In the genomic region with DNA sequence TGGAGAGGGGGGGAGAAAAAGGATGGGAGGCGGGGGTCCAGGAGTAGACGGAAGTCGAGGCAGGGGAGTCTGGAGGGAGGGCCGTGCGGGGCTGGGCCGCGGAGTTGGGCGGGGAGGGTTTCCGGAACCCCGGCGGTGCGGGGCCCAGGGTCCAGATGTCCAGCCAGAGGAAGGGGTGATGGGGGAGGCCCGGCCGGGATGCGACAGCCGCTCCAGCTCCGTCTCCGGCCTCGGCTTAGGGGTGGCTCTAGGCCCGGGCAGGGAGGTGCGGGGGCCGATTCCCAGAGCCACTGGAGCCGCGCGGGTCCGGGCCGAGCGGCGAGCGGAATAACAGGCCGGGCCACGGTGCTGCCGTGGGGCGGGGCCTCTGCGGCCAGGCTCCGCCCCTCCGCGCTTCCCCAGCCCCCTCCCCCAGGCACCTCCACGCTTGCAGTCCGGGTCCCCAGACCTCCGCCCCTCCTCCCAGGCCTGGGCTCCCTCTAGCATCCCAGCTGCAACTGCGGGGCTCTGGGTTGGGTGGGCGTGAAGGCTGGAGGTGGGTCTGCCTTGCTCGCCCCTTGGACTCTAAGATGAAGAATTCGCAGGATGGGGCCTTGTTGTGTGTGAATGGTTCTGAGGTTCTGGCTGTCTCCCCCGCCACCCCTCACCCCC, we compare ENCODE assay signal across 8 mouse cellular contexts. TPM values are rescaled to one million over a fixed set of nuclear protein-coding genes. Genes with fewer than 3 reads are reported as not detected.
A peak's percentile ranks its signal among the peaks of the same experiment; 100 is the strongest.
DNase-seq lines count a peak whose midpoint lies in the region; ATAC-seq and TF ChIP-seq lines count a peak whose summit lies in the region.

No protein-coding gene starts in this region.

- H3K36me3 ChIP-seq in embryonic facial prominence, embryonic 11.5 days (replicated peaks; ENCODE audit: control insufficient read depth, insufficient read depth, low read depth, low read length): no peaks in the 10 kb centered on the region; the same call in 1 of the 2 replicates
- H3K36me3 ChIP-seq in heart, embryonic 12.5 days: peaks cover 25% of the 10 kb centered on the region
- H3K36me3 ChIP-seq in midbrain, embryonic 10.5 days: peaks cover 53% of the 10 kb centered on the region

- H3K4me3 ChIP-seq in layer of hippocampus, adult 2 months: peak overlapping the region; percentile 67
- H3K4me3 ChIP-seq in embryonic facial prominence, embryonic 11.5 days (ENCODE audit: low read depth, low read length): peak overlapping the region; percentile 76
- H3K4me3 ChIP-seq in heart, embryonic 12.5 days: peak overlapping the region; percentile 81
- H3K4me3 ChIP-seq in midbrain, embryonic 10.5 days: peak overlapping the region; percentile 90

- H3K27ac ChIP-seq in layer of hippocampus, adult 2 months: peak overlapping the region; percentile 94
- peak overlapping the region; percentile 84 for H3K27ac ChIP-seq in embryonic facial prominence, embryonic 11.5 days (replicated peaks; ENCODE audit: low read depth, low read length)
- peak overlapping the region; percentile 56 for H3K27ac ChIP-seq in heart, embryonic 12.5 days (ENCODE audit: poor library complexity, severe bottlenecking)
- H3K27ac ChIP-seq in midbrain, embryonic 10.5 days (replicated peaks): peak overlapping the region; percentile 96

- H3K9ac ChIP-seq in embryonic facial prominence, embryonic 11.5 days (replicated peaks; ENCODE audit: low read length): peak overlapping the region; percentile 89
- H3K9ac ChIP-seq in heart, embryonic 12.5 days: peak overlapping the region; percentile 83

- ATAC-seq in embryonic facial prominence, embryonic 11.5 days (replicated peaks; ENCODE audit: insufficient number of reproducible peaks, low FRiP score, low TSS enrichment, low read depth): peak; percentile 87
- peak; percentile 88 for ATAC-seq in heart, embryonic 12.5 days (ENCODE audit: insufficient number of reproducible peaks, low FRiP score)

- H3K27me3 ChIP-seq in embryonic facial prominence, embryonic 11.5 days (ENCODE audit: control insufficient read depth, insufficient read depth, low read length): no peaks in the 10 kb centered on the region
- H3K27me3 ChIP-seq in heart, embryonic 12.5 days (replicated peaks): peaks cover 20% of the 10 kb centered on the region
- peaks cover 31% of the 10 kb centered on the region for H3K27me3 ChIP-seq in midbrain, embryonic 10.5 days (ENCODE audit: low read depth, poor library complexity, severe bottlenecking)

- peaks cover 6% of the 10 kb centered on the region for H3K4me1 ChIP-seq in embryonic facial prominence, embryonic 11.5 days (ENCODE audit: control insufficient read depth, insufficient read depth, low read length)
- peaks cover 45% of the 10 kb centered on the region for H3K4me1 ChIP-seq in heart, embryonic 12.5 days (replicated peaks)
- peaks cover 81% of the 10 kb centered on the region for H3K4me1 ChIP-seq in midbrain, embryonic 10.5 days

- H3K9me3 ChIP-seq in embryonic facial prominence, embryonic 11.5 days (replicated peaks; ENCODE audit: control insufficient read depth, low read length): no peaks in the 10 kb centered on the region
- H3K9me3 ChIP-seq in heart, embryonic 12.5 days (replicated peaks): 0 out of 2 replicates have a peak, but pooled peaks cover 3% of the 10 kb centered on the region
- H3K9me3 ChIP-seq in midbrain, embryonic 10.5 days (replicated peaks): no peaks in the 10 kb centered on the region

- DNase-seq in layer of hippocampus, adult 2 months (ENCODE audit: low spot score in 2 of 2): peak in 1 of 2 experiments; percentile 63
- DNase-seq in layer of hippocampus, adult 9-10 months (ENCODE audit: low spot score): no peak
- peak; percentile 63 for DNase-seq in adipocyte (ENCODE audit: low spot score)
- peak; percentile 92 for DNase-seq in embryonic facial prominence, embryonic 11.5 days (ENCODE audit: low spot score)
- peak; percentile 61 to 68 for DNase-seq in layer of hippocampus, postnatal 14 days (ENCODE audit: low spot score in 2 of 2)
- peak; percentile 90 for DNase-seq in midbrain, embryonic 10.5 days (ENCODE audit: low spot score)
- peak; percentile 18 to 45 for DNase-seq in urinary bladder, postnatal 36 days (ENCODE audit: low spot score in 2 of 2)

- peak overlapping the region; percentile 96 for H3K4me2 ChIP-seq in embryonic facial prominence, embryonic 11.5 days (ENCODE audit: low read depth, low read length)
- H3K4me2 ChIP-seq in heart, embryonic 12.5 days: peak overlapping the region; percentile 97

- no peak for TF ChIP-seq CTCF in layer of hippocampus, adult 2 months (conservative IDR thresholded peaks at IDR 0.05)

- 1% methylated on average over 44 of the region's 46 CpGs for WGBS in embryonic facial prominence, embryonic 11.5 days
- under 1% methylated on average over 46 of the region's 46 CpGs for WGBS in heart, embryonic 12.5 days
- WGBS in midbrain, embryonic 10.5 days: under 1% methylated on average over 46 of the region's 46 CpGs

RNA-seq across cellular contexts. Expression of a gene that starts 1.3 kb away (rescaled TPM):
- 100 to 1,000 TPM; 395 to 408 TPM for total RNA-seq in layer of hippocampus, adult 2 months (2021)
- 32.7 and 38.4 TPM in 2 replicates for polyA plus RNA-seq in embryonic facial prominence, embryonic 11.5 days (2014; fragmentation: Nextera tagmentation; extraction: Ambion mirVana)
- 21.3 and 23.1 TPM in 2 replicates for polyA plus RNA-seq in heart, embryonic 12.5 days (2016; fragmentation: Nextera tagmentation; extraction: Ambion mirVana)
- 100 to 1,000 TPM; 196 to 200 TPM for total RNA-seq in layer of hippocampus, postnatal 14 days (2021)
- 24.8 and 28.7 TPM in 2 replicates for polyA plus RNA-seq in midbrain, embryonic 10.5 days (2016; fragmentation: Nextera tagmentation; extraction: Ambion mirVana)

RNA-seq across cellular contexts. Expression of a gene that starts 6.9 kb away (rescaled TPM):
- total RNA-seq in layer of hippocampus, adult 2 months (2021): 100 to 1,000 TPM; 227 to 255 TPM
- polyA plus RNA-seq in embryonic facial prominence, embryonic 11.5 days (2014; fragmentation: Nextera tagmentation; extraction: Ambion mirVana): 93.8 and 108 TPM in 2 replicates
- 74.3 and 75.1 TPM in 2 replicates for polyA plus RNA-seq in heart, embryonic 12.5 days (2016; fragmentation: Nextera tagmentation; extraction: Ambion mirVana)
- total RNA-seq in layer of hippocampus, postnatal 14 days (2021): 100 to 1,000 TPM; 200 to 207 TPM
- 119 and 142 TPM in 2 replicates for polyA plus RNA-seq in midbrain, embryonic 10.5 days (2016; fragmentation: Nextera tagmentation; extraction: Ambion mirVana)

RNA-seq across cellular contexts. Expression of a gene that starts 8.1 kb away (rescaled TPM):
- 10 to 100 TPM; 21.9 to 25.4 TPM for total RNA-seq in layer of hippocampus, adult 2 months (2021)
- polyA plus RNA-seq in embryonic facial prominence, embryonic 11.5 days (2014; fragmentation: Nextera tagmentation; extraction: Ambion mirVana): 1.1 and 2.0 TPM in 2 replicates
- polyA plus RNA-seq in heart, embryonic 12.5 days (2016; fragmentation: Nextera tagmentation; extraction: Ambion mirVana): 20.2 and 21.0 TPM in 2 replicates
- 1 to 10 TPM; 4.6 to 5.9 TPM for total RNA-seq in layer of hippocampus, postnatal 14 days (2021)
- polyA plus RNA-seq in midbrain, embryonic 10.5 days (2016; fragmentation: Nextera tagmentation; extraction: Ambion mirVana): 0.87 and 1.4 TPM in 2 replicates

RNA-seq across cellular contexts. Expression of a gene that starts 22.8 kb away (rescaled TPM):
- total RNA-seq in layer of hippocampus, adult 2 months (2021): 10 to 100 TPM; 98.0 to 98.6 TPM
- polyA plus RNA-seq in embryonic facial prominence, embryonic 11.5 days (2014; fragmentation: Nextera tagmentation; extraction: Ambion mirVana): 14.7 and 17.8 TPM in 2 replicates
- 29.7 and 31.5 TPM in 2 replicates for polyA plus RNA-seq in heart, embryonic 12.5 days (2016; fragmentation: Nextera tagmentation; extraction: Ambion mirVana)
- 10 to 100 TPM; 65.7 to 69.2 TPM for total RNA-seq in layer of hippocampus, postnatal 14 days (2021)
- 16.5 and 18.1 TPM in 2 replicates for polyA plus RNA-seq in midbrain, embryonic 10.5 days (2016; fragmentation: Nextera tagmentation; extraction: Ambion mirVana)

RNA-seq across cellular contexts. Expression of a gene that starts 23.6 kb away (rescaled TPM):
- total RNA-seq in layer of hippocampus, adult 2 months (2021): 100 to 1,000 TPM; 116 to 123 TPM
- 4.9 and 5.2 TPM in 2 replicates for polyA plus RNA-seq in embryonic facial prominence, embryonic 11.5 days (2014; fragmentation: Nextera tagmentation; extraction: Ambion mirVana)
- 1.9 and 2.4 TPM in 2 replicates for polyA plus RNA-seq in heart, embryonic 12.5 days (2016; fragmentation: Nextera tagmentation; extraction: Ambion mirVana)
- 100 to 1,000 TPM; 108 to 110 TPM for total RNA-seq in layer of hippocampus, postnatal 14 days (2021)
- 4.9 and 6.1 TPM in 2 replicates for polyA plus RNA-seq in midbrain, embryonic 10.5 days (2016; fragmentation: Nextera tagmentation; extraction: Ambion mirVana)
